Mouse (Mus musculus) liver, embryonic 14.5 days (tissue): ENCODE results near the gene Pkd1l1.

Source experiments
- CTCF ChIP-seq: IDR thresholded peaks from 2 replicates; pipeline ENCODE4 v1.5.1; 2016; ENCODE audit warnings: antibody characterized with exemption, low read depth, control low read depth
- EP300 ChIP-seq: IDR thresholded peaks from 2 replicates; pipeline ENCODE4 v1.6.1; 2016; ENCODE audit warnings: antibody characterized with exemption, low read depth

DNA sequence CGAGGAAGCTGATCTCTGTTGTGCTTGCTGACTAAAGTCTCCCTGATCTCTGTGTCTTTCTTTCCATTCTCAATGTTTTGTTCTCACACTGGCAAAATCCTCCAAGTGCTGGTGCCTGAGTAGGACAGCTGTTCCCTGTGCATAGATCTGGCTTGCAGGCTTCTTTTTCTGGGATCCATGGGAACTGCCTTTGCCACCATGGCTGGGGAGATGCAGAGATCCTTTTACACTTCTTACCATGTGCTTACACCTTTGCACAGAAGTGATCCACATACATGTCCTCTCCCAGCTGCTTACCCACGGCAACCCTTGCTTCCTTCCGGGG is 191.0 kb downstream of the Pkd1l1 start:
- TF ChIP-seq CTCF, result no peak
- TF ChIP-seq EP300, result no peak
